Mouse (Mus musculus) liver, embryonic 13.5 days (tissue): ENCODE measurements at regions not wholly inside any gene's neighbourhood (a gene's known extent, or its start where the extent isn't known, plus 50 kb on each side); places are given as distances from the start of the nearest gene placed in this dataset.

ENCODE experiments used
- ATAC-seq: fragments of 200-750 bp; cut with Nextera tagmentation; 2 replicates; pipeline ENCODE4 v1.8.0; 2017; ENCODE audit warnings: low read depth, mild to moderate bottlenecking, moderate number of reproducible peaks, moderate library complexity
- DNase-seq: peaks from one replicate; pipeline ENCODE4 v3.0.0; 2022
- H3K27ac ChIP-seq: fragments of 300-500 bp; sonication (generic); 2 replicates; pipeline ENCODE4 v1.5.1; 2015; ENCODE audit warnings: moderate library complexity, mild to moderate bottlenecking, inconsistent platforms
- H3K27me3 ChIP-seq: fragments of 300-500 bp; sonication (generic); 2 replicates; pipeline ENCODE4 v1.6.1; 2015; ENCODE audit warnings: mild to moderate bottlenecking, inconsistent platforms
- H3K36me3 ChIP-seq: fragments of 300-500 bp; sonication (generic); 2 replicates; pipeline ENCODE4 v1.6.1; 2015; ENCODE audit warnings: mild to moderate bottlenecking, inconsistent platforms
- H3K4me1 ChIP-seq: fragments of 300-500 bp; sonication (generic); replicated peaks from 2 replicates; pipeline ENCODE4 v1.6.1; 2015; ENCODE audit warnings: inconsistent platforms
- H3K4me2 ChIP-seq: fragments of 300-500 bp; sonication (generic); 2 replicates; pipeline ENCODE4 v1.6.1; 2015; ENCODE audit warnings: inconsistent platforms, mild to moderate bottlenecking, moderate library complexity
- H3K4me3 ChIP-seq: fragments of 300-500 bp; sonication (generic); replicated peaks from 2 replicates; pipeline ENCODE4 v1.5.1; 2015; ENCODE audit warnings: mild to moderate bottlenecking, inconsistent platforms
- H3K9ac ChIP-seq: fragments of 300-500 bp; sonication (generic); 2 replicates; pipeline ENCODE4 v1.6.1; 2015; ENCODE audit warnings: mild to moderate bottlenecking, inconsistent platforms
- H3K9me3 ChIP-seq: fragments of 300-500 bp; sonication (generic); replicated peaks from 2 replicates; pipeline ENCODE4 v1.6.1; 2016; ENCODE audit warnings: inconsistent platforms
- WGBS: fragments of 180-500 bp; shearing (Covaris S2); methylation state at CpG from one replicate; pipeline ENCODE4 v1.1.7; 2015; ENCODE audit not compliant: insufficient replicate concordance; 5-methylcytosine and 5-hydroxymethylcytosine counted together

DNA sequence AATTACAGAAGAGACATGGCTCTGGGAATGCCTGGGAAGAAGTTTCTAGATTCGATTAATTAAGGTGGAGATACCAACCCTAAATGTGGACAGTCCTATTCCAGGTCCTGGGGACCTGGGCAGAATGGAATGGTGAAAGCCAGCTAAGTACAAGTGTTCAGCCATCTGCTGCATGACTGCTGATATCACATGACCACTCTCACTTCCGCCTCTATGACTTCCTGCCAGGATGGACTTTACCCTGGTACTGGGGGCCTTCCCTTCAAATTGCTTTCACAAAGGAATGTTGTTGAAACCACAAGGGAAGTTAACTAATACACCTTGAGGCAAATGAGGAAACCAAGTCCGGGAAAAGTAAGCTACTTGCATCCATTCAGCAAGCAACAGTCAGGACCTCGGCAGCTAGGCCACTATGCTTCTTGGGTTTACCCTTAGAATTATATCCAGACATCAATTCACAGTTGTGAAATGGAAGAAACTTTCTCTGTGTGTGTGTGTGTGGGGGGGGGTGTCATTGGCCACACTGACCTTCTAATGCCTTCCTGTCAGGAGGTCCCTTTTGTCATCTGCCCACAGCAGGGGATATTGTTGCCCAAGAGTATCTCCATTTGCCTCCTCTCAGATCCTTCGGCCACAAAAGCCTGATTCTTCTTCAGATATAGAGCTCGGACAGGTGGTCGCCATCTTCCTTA lies 330.6 kb downstream of the Nuak1 start:
- no peaks in the 10 kb centered on the region for H3K4me1 ChIP-seq
- no peaks in the 10 kb centered on the region for H3K36me3 ChIP-seq
- no peak for ATAC-seq
- H3K9me3 ChIP-seq: no peaks in the 10 kb centered on the region
- H3K4me3 ChIP-seq: no peak overlapping the region
- no peak for DNase-seq
- H3K4me2 ChIP-seq: no peak overlapping the region
- H3K27me3 ChIP-seq: no peaks in the 10 kb centered on the region
- H3K27ac ChIP-seq: no peak overlapping the region
- H3K9ac ChIP-seq: no peak overlapping the region
- WGBS: 55% methylated on average over 7 of the region's 7 CpGs

- Histone ChIP-seq H3K4me3 (no peak overlapping the region), H3K9me3 (no peaks in the 10 kb centered on the region), H3K4me1 (no peaks in the 10 kb centered on the region), H3K36me3 (no peaks in the 10 kb centered on the region), H3K4me2 (no peak overlapping the region), H3K9ac (no peak overlapping the region), H3K27me3 (no peaks in the 10 kb centered on the region), H3K27ac (no peak overlapping the region)
- DNase-seq: no peak
- 20% methylated on average over 4 of the region's 4 CpGs for WGBS
- no peak for ATAC-seq
Observed at GRCm38 (mm10) chr10:84110372-84110985, 329.9 kb downstream of the Nuak1 start.

DNA sequence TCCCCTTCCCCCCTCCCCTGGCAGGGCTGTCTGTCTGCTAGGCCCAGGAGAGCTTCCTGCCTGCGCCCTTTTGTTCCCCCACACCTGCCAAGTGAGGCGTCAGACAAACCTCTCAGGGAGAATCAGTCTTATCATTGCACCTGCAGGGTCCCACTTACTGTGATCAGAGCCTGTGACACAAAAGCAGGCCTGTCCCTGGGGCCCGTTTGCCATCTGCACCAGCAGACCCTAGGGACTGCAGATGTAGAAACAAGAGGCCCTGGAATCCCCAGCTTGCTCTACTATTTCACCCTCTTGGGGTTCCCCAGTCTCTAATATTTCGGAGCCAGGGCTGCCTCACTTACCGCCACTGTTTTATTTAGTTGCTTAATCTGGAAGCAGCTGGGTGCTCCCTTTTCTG lies 328.9 kb downstream of the Nuak1 start:
- no peak overlapping the region for H3K27ac ChIP-seq
- DNase-seq: no peak
- no peaks in the 10 kb centered on the region for H3K27me3 ChIP-seq
- no peaks in the 10 kb centered on the region for H3K36me3 ChIP-seq
- H3K9me3 ChIP-seq: no peaks in the 10 kb centered on the region
- no peak overlapping the region for H3K4me3 ChIP-seq
- no peak for ATAC-seq
- no peak overlapping the region for H3K9ac ChIP-seq
- H3K4me2 ChIP-seq: no peak overlapping the region
- 52% methylated on average over 5 of the region's 5 CpGs for WGBS
- H3K4me1 ChIP-seq: no peaks in the 10 kb centered on the region

DNA sequence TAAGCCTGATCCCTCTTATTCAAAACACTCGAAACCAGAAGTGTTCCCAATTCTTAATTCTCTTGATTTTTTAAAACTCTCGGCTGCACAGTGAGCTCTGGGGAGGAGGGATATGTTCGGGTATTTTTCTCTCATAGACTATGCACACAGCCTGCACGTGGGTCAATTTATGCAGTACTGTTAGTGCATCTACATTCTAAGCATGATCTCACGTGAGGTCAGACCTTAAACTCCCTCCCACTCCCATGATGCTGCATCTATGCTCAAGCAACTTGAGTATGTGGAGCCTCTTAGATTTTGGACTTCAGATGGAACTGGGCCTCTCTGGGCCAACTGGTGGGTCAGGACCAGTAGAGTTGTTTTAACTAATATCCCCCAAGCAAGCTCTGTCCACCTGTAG lies 328.5 kb downstream of the Nuak1 start:
- no peak overlapping the region for H3K4me2 ChIP-seq
- ATAC-seq (no peak), DNase-seq (no peak)
- H3K27me3 ChIP-seq: no peaks in the 10 kb centered on the region
- H3K4me1 ChIP-seq: no peaks in the 10 kb centered on the region
- no peak overlapping the region for H3K27ac ChIP-seq
- no peaks in the 10 kb centered on the region for H3K9me3 ChIP-seq
- H3K9ac ChIP-seq: no peak overlapping the region
- H3K36me3 ChIP-seq: no peaks in the 10 kb centered on the region
- 55% methylated on average over 5 of the region's 5 CpGs for WGBS
- no peak overlapping the region for H3K4me3 ChIP-seq

DNA sequence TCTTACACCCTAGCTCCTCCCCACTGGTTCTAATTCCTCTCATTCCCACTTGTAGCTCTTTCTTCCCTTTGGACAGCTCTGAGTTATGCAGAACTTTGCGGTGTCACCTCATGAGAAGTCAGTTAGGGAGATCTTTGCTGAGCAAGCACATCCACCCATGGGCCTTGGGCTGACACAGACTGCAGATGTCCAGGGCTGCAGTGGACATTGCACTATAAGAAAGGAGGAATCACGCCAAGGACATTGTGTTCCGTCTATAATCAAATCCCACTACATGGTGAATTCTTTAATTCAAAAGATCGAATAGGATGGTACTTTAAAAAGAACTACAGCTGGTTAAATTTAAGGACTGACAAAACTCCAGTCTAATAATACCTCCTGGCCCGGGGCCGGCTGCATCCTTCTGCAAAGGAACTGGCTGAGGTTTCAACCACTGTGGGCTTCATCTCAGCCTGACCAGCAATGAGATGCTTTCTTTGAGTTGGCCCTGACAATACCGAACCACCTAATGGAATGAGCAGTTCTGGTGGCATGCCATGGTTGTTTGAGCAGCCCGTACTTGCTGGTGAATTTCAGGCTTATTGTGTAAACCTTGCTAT lies 320.3 kb downstream of the Nuak1 start:
- WGBS: 70% methylated on average over 8 of the region's 8 CpGs
- Histone ChIP-seq H3K4me3 (no peak overlapping the region), H3K4me1 (no peaks in the 10 kb centered on the region), H3K4me2 (no peak overlapping the region), H3K27me3 (no peaks in the 10 kb centered on the region), H3K27ac (no peak overlapping the region), H3K9me3 (no peaks in the 10 kb centered on the region), H3K9ac (no peak overlapping the region), H3K36me3 (no peaks in the 10 kb centered on the region)
- no peak for DNase-seq
- no peak for ATAC-seq

DNA sequence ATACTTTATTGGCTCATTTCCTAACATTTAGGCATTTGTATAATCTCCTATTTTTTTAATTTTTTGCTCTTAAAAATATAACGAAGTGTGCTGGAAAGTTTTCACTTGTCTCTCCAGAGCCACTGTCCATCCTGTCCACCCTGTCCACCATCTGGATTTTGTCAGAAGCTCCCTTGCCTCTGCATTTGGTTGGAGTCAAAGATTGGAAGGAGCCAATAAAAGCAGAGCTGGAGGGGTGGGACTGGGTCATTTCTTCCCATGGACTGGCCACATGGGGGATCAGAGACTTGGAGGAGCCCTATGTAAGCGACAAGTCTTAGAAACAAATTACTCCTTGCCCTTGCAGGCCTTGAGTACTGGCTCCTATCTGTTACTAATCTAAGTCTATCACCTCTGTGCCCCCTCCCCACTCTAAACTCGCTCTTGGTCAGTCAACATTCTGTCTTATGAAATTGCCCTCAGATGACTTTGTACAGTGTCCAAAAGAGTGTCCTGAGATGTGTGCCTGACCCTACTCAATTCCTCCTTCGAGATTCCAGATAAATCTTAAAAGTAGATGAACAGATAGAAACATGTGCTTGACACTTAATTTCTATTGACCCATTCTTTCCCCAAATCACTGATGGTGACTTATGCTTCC lies 303.3 kb downstream of the Nuak1 start:
- Histone ChIP-seq H3K9ac (no peak overlapping the region), H3K4me2 (no peak overlapping the region), H3K36me3 (no peaks in the 10 kb centered on the region), H3K27me3 (no peaks in the 10 kb centered on the region), H3K4me1 (no peaks in the 10 kb centered on the region), H3K9me3 (no peaks in the 10 kb centered on the region), H3K4me3 (no peak overlapping the region), H3K27ac (no peak overlapping the region)
- no peak for ATAC-seq
- DNase-seq: no peak
- 63% methylated on average over 4 of the region's 4 CpGs for WGBS

GRCm38 (mm10) chr10:84142741-84143454 lies 297.5 kb downstream of the Nuak1 start:
- H3K4me1 ChIP-seq: no peaks in the 10 kb centered on the region
- no peaks in the 10 kb centered on the region for H3K9me3 ChIP-seq
- WGBS: 48% methylated on average over 8 of the region's 8 CpGs
- H3K27ac ChIP-seq: no peak overlapping the region
- H3K4me2 ChIP-seq: no peak overlapping the region
- H3K36me3 ChIP-seq: no peaks in the 10 kb centered on the region
- no peak for ATAC-seq
- H3K9ac ChIP-seq: no peak overlapping the region
- no peak for DNase-seq
- no peak overlapping the region for H3K4me3 ChIP-seq
- no peaks in the 10 kb centered on the region for H3K27me3 ChIP-seq

DNA sequence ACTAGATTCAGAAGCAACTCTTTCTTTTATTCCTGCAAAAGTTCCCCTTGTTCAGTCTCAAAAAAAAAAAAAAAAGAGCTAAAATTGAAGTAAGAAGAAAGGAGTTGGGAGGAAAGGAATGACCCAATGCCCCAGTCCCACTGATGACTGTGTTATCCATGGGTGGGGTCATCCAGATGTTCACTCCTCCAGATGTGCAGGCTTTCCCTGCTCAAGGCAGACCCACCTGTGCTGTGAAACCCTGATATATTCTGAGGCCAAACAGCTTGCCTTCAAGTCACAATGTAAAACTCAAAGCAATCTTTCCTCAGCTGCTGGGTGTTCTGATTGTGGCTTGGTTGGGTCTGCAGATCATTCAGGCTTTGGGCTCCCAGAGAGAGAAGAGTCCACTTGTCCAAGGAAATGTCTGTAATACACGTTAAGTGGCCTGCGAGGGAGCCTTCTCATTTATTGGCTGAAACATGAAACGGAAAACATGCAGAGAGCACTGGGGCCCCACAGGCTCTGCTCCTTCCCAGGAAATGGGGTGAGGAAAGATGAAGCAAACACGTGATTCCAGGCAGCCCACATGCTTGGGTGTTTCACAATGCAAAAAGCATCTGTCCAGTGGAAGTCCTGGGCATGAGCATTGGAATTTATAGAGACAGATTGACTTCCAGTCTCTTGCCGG lies 296.6 kb downstream of the Nuak1 start:
- no peak overlapping the region for H3K9ac ChIP-seq
- H3K4me2 ChIP-seq: no peak overlapping the region
- no peak overlapping the region for H3K4me3 ChIP-seq
- 43% methylated on average over 5 of the region's 5 CpGs for WGBS
- DNase-seq (no peak), ATAC-seq (no peak)
- no peaks in the 10 kb centered on the region for H3K36me3 ChIP-seq
- no peaks in the 10 kb centered on the region for H3K4me1 ChIP-seq
- H3K27me3 ChIP-seq: no peaks in the 10 kb centered on the region
- no peaks in the 10 kb centered on the region for H3K9me3 ChIP-seq
- no peak overlapping the region for H3K27ac ChIP-seq

GRCm38 (mm10) chr10:84144344-84144687 lies 296.1 kb downstream of the Nuak1 start:
- DNase-seq (no peak), ATAC-seq (no peak)
- Histone ChIP-seq H3K4me1 (no peaks in the 10 kb centered on the region), H3K4me3 (no peak overlapping the region), H3K9ac (no peak overlapping the region), H3K27ac (no peak overlapping the region), H3K4me2 (no peak overlapping the region), H3K36me3 (no peaks in the 10 kb centered on the region), H3K27me3 (no peaks in the 10 kb centered on the region), H3K9me3 (no peaks in the 10 kb centered on the region)

DNA sequence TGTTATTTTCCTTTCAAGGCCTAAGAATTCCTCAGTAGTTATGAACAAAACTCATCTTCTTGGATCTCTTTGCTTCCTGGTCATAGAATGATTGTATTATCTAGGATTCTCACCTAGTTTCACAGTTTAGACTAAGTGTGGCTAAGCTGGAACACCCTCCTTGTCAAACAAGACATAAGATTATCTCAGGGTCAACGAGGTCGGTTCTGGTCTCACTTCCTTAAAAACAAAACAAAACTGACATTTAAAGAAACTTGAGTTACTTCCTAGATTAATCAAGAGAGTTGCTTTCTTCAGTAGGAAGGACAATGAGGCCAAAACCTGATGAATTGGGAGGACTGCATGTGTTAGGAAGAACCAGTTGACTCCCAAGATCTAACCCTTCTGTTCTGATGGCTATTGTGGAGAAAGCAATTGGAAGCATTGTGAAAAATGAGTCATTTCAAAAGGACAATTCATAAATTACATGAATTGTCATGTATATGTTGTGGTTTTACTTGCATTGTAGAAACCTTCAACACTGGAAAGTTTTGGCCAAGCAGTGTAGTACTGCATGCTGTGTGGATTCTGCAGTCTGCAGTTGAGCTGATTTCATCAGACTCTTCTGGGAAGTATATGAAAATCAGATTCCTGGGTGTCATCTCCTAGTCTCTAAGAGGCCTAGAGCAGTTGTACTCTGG lies 293.0 kb downstream of the Nuak1 start:
- no peaks in the 10 kb centered on the region for H3K27me3 ChIP-seq
- no peaks in the 10 kb centered on the region for H3K36me3 ChIP-seq
- no peak overlapping the region for H3K9ac ChIP-seq
- H3K4me3 ChIP-seq: no peak overlapping the region
- H3K4me1 ChIP-seq: no peaks in the 10 kb centered on the region
- no peaks in the 10 kb centered on the region for H3K9me3 ChIP-seq
- H3K4me2 ChIP-seq: no peak overlapping the region
- no peak for DNase-seq
- H3K27ac ChIP-seq: no peak overlapping the region
- ATAC-seq: no peak
- 27% methylated on average over 2 of the region's 2 CpGs for WGBS

GRCm38 (mm10) chr10:84163752-84164151 lies 276.6 kb downstream of the Nuak1 start:
- no peak overlapping the region for H3K27ac ChIP-seq
- DNase-seq (no peak), ATAC-seq (no peak)
- no peaks in the 10 kb centered on the region for H3K36me3 ChIP-seq
- H3K4me3 ChIP-seq: no peak overlapping the region
- no peaks in the 10 kb centered on the region for H3K4me1 ChIP-seq
- no peaks in the 10 kb centered on the region for H3K27me3 ChIP-seq
- H3K4me2 ChIP-seq: no peak overlapping the region
- no peaks in the 10 kb centered on the region for H3K9me3 ChIP-seq
- no peak overlapping the region for H3K9ac ChIP-seq
- 31% methylated on average over 4 of the region's 4 CpGs for WGBS
